Mouse (Mus musculus): Measurements from ENCODE around the gene Rexo1. TPM values are rescaled to one million over a fixed set of nuclear protein-coding genes. Genes with fewer than 3 reads are reported as not detected.

The Rexo1 gene
- total RNA-seq, 1 experiment from 2014 or later: 19.2 TPM

DNA sequence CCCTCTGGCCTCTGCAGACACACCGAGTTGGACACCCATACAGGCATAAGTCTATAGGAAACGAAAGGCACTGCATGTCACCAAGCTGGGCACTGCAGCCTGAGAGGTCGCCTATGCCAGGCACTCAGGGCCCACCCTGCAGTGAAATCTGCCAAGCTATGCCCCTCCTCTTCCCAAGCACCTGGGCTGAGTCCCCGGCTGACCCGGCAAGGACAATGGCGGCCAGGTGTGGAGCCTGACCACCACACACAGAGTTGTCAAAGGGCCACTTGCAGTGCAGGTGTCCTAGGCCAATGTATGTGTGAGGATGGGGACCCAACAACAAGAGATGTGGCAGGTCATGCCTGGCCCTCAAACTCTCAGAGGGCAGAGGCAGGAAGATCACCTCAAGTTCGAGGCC, 1.9 kb downstream of the Rexo1 start:
- ATAC-seq (replicated peaks; ENCODE audit: low read depth, poor library complexity, severe bottlenecking): no peak

DNA sequence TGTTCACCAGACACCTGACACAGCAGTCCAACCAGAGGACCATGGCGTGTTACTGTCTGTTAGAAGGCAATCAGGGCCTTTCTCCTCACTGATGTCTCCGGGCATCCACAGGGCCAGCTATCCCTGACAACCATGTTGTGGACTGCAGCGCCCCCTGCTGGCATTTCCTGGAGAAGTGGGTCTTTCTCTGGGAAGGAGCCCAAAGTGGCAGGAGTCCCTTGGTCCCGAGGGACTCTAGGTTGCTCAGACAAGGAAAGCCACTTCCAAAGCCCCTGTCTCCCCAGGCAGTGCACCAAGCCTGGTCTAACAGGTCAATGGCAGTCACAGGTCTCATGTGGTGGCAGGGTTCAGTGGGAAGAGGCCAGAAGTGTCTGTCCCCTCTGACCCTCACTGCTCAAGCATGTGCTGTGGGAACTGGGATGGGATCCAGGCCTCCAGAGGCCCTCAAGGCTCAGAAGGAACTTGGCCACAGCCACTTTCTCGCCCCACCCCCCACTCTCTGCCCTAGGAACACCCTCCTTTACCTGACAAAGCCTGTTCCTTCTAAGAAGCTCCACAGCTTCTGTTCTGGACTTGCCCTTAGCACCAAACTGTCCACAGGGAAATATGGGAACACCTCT, 3.9 kb downstream of the Rexo1 start:
- 0 out of 2 replicates have a peak, but pooled peaks have one; percentile 30 for ATAC-seq (replicated peaks; ENCODE audit: low read depth, poor library complexity, severe bottlenecking)

DNA sequence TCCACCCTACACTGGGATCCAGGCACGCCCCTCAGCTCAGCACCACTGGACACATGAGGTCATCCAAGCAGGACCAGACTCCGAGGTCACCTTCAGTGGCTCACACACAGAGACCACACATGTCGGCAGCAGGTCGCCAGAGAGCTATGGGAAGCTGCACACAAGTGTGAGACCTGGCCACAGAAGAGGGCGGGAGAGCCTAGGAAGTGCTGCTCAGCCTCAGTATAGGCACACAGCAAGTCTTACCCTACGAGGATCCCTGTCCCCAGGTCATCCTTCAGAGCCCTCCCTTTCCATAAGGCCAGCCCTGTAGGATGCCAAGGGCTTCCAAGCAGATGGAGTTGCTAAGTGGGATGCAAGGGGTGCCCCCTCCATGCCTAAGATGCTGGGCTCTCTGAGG, 7.4 kb downstream of the Rexo1 start:
- no peak for ATAC-seq (replicated peaks; ENCODE audit: low read depth, poor library complexity, severe bottlenecking)

DNA sequence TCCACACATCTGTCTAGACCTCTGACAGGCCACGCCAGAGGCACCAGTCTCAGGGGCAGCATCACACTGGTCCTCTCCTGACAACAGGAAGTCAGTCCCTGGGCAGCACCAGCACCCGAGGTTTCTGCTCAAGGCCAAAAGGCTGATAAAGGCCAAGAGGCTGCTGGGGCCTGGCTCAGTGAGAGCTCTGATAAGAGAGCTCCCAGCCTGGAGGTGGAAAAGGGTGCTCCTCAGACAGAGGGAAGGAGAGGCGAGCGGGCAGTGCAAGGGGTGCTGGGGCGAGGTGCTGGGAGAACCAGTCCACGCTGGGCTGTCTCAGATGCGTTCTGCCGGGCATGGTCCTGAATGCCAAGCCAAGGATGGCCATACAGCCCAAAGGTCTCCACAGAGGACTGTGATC, 7.8 kb downstream of the Rexo1 start:
- ATAC-seq (replicated peaks; ENCODE audit: low read depth, poor library complexity, severe bottlenecking): peak; percentile 67

DNA sequence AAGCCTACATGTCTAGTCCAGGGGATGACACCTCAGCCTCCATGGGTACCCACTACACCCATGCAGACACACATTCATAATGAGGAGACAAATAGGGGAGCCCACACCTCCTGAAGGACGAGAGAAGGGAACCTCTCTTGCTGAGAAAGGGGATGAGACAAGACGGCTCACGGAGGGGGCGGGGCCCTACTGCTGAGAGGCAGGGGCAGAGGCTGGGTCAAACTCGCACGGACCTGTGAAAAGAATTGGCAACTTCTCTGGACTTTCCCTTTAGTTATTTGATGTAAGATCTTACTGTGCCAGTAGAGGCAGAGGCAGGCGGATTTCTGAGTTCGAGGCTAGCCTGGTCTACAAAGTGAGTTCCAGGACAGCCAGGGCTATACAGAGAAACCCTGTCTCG, 9.0 kb downstream of the Rexo1 start:
- no peak for ATAC-seq (replicated peaks; ENCODE audit: low read depth, poor library complexity, severe bottlenecking)

GRCm38 (mm10) chr10:80549279-80549678, 12.1 kb downstream of the Rexo1 start:
- ATAC-seq (replicated peaks; ENCODE audit: low read depth, poor library complexity, severe bottlenecking): no peak

DNA sequence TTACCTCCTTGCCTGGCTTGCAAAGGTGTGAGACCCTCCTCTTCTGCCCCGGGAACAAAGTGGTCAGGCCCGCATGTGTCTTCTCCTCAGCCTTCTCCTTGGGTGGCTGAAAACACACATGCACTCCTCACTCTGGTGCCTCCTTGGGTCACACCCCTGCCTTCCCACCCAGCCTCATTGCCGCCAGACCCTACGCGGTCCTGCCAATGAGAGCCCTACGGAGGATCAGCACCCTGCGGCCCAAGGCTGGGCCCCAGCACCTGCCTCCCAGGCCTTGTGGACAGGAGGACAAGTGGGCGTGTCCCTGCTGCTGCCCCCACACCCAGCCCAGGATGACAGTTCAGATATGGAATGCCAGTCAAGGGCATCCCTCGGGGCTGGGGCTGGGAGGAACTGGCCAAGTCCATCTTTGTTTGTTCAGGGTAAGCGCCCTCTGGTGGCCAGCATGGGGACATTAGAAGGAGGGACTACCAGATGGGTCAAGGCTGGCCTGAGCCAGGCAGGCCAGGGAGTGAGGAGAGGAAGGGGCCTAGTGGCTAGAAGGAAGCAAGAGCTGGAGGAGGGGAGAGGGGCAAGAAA, 12.8 kb downstream of the Rexo1 start:
- ATAC-seq (replicated peaks; ENCODE audit: low read depth, poor library complexity, severe bottlenecking): peak; percentile 54

DNA sequence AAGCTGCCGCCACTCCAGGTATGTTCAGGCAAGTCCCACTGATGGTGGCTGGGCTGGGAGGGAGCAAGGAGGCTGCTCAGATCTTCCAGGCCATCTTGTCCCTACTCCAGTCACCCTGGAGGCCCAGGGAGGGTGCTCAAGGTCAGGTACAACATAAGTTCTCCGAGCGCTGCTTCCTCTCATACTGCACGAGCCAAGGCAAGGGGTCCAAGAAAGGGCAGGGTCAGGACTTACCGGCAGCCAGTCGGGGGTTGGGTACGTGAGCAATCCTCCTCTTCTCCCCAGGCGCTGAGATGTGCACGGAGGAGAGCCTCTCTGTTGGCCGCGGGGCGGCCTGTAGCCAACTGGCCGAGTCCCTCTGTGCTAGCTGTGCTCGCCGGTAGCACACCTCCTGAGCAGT, 13.8 kb downstream of the Rexo1 start:
- ATAC-seq (replicated peaks; ENCODE audit: low read depth, poor library complexity, severe bottlenecking): no peak

DNA sequence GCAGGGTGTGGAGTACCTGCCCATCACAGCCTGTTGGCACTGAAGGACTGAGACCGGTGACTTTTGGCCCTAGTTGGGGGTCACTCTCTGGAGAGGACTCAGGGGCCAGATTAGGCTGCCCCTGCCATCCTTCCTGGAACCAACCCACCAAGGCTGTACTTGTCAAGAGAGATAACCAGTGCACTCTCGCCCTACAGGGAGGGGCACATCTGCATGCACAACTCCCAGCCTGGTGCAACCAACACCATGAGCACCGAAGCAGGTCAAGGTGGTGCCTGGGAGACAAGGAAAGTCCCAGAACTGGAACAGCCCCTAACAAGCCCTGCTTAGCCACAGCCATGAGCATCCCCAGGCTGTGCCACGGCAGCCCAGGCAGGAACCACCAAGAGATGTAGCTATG, 14.4 kb downstream of the Rexo1 start:
- ATAC-seq (replicated peaks; ENCODE audit: low read depth, poor library complexity, severe bottlenecking): no peak

- ATAC-seq (replicated peaks; ENCODE audit: low read depth, poor library complexity, severe bottlenecking): no peak
Observed at GRCm38 (mm10) chr10:80545590-80545989, 15.8 kb downstream of the Rexo1 start.

DNA sequence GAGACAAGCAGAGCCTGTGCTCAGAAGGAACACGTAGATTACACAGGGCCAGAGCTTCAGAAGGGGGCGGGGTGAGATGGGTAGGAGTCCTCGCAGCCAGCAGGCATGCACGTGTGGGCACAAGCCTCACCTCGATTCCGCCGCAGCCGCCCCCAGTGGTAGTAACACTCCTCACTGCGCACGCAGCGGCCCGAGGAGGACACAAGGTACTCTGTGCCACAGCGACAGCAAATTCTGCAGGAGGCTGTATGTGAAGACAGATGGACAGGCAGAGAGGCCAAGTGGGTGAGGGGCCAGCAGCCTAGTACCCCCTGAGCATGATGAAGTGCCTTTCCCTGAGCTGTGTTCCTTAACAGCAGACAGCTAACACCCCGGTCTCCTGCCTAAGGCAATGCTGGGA, 17.5 kb downstream of the Rexo1 start:
- ATAC-seq (replicated peaks; ENCODE audit: low read depth, poor library complexity, severe bottlenecking): no peak

GRCm38 (mm10) chr10:80539493-80539892, 21.9 kb downstream of the Rexo1 start:
- ATAC-seq (replicated peaks; ENCODE audit: low read depth, poor library complexity, severe bottlenecking): no peak

GRCm38 (mm10) chr10:80538710-80539394, 22.5 kb downstream of the Rexo1 start, which contains the start of gene Atp8b3:
TSS of gene Atp8b3 (minus strand) at chr10:80539124.
- peak; percentile 90 for ATAC-seq (replicated peaks; ENCODE audit: low read depth, poor library complexity, severe bottlenecking)

- no peak for ATAC-seq (replicated peaks; ENCODE audit: low read depth, poor library complexity, severe bottlenecking)
Observed at GRCm38 (mm10) chr10:80538180-80538579, 23.2 kb downstream of the Rexo1 start.

DNA sequence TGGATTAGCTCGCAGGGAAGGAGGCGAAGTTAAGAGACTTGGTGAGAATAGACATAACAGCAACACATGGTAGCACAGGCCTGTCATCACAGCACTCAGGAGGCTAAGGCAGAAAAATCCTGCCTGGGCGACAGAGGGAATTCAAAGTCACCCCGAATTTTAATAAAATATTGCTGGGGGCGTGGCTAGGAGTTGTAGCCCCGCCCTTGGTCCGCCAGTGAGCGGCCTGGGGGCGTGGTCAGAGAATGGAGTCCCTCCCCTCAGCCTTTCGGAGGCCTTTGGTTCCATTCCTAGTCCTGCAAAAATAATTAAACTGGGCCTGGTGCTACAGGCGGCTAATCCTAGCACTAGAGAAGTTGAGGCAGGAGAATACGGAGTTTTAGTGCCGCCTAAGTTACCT, 25.6 kb downstream of the Rexo1 start:
- ATAC-seq (replicated peaks; ENCODE audit: low read depth, poor library complexity, severe bottlenecking): no peak

- ATAC-seq (replicated peaks; ENCODE audit: low read depth, poor library complexity, severe bottlenecking): peak; percentile 31
Observed at GRCm38 (mm10) chr10:80535071-80535470, 26.3 kb downstream of the Rexo1 start.

DNA sequence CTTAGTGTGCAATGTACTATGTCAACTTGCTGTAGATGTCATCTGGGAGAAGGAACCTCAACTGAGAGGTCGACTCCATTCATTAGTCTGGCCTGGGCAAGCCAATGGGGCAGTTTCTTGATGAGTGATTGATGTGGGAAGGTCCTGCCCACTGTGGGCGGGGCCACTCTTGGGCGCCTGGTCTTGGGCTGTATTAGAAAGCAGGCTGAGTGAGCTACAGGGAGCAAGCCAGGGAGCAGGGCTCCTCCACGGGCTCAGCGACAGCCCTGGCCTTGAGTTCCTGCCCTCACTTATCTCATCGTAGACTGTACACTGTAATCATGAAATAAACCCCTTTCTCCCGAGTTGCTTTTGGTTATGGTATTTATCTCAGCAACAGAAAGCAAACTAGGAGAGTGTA, 27.7 kb downstream of the Rexo1 start:
- ATAC-seq (replicated peaks; ENCODE audit: low read depth, poor library complexity, severe bottlenecking): peak; percentile 48

DNA sequence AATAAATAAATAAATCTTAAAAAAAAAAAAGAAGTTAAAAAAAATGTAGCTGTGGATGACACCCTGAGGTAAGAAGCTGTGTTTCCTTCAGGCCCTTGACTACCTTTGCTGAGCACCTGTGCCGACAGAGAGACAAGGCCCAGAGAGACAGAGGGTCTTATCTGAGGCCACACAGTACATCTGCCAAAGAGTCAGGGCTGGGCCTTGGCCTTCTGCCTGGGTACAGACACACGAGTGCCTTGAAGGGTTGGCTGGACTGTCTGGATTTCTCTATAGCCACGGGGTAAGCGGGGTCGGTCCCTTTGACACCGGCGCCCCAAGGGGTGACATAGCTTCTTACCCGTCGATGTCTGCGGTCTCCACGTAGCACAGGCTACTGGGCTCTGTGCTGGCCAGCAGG, 28.6 kb downstream of the Rexo1 start:
- ATAC-seq (replicated peaks; ENCODE audit: low read depth, poor library complexity, severe bottlenecking): no peak

DNA sequence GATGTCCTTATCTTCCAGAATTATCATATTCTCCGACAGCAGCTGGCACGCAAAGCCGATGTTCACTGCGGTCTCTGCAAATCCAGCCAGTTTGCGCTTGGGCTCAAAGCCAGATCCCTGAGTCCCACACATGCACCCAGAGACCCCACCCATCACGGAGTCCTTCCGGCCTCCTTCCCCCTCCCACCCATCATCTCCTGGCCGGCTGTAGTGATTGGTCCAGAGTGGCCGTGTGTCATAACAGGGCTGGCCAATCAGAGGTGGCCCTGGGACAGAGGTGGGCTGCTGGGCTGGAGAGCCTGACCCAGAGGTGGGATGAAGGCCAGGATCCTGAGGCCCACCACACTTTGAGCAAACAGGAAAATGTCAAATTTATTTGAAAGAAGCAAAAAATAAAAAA, 35.2 kb downstream of the Rexo1 start:
- ATAC-seq (replicated peaks; ENCODE audit: low read depth, poor library complexity, severe bottlenecking): no peak

- no peak for ATAC-seq (replicated peaks; ENCODE audit: low read depth, poor library complexity, severe bottlenecking)
Observed at GRCm38 (mm10) chr10:80523299-80523698, 38.1 kb downstream of the Rexo1 start.

GRCm38 (mm10) chr10:80519287-80519686, 42.1 kb downstream of the Rexo1 start:
- ATAC-seq (replicated peaks; ENCODE audit: low read depth, poor library complexity, severe bottlenecking): no peak

DNA sequence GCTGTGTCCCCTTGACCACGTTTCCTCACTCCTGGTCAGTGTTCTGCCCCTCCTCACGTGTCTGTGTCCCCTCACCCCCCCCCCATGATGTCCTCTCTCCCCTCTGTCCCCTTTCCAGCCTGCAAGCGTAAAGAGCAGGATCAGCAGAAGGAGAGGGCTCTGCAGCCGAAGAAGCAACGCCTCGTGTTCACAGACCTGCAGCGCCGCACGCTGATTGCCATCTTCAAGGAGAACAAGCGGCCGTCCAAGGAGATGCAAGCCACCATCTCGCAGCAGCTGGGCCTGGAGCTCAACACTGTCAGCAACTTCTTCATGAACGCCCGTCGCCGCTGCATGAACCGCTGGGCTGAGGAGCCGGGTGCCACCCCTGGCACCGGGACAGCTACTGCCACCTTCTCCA, 47.6 kb downstream of the Rexo1 start:
- ATAC-seq (replicated peaks; ENCODE audit: low read depth, poor library complexity, severe bottlenecking): no peak

All from common myeloid progenitor, adult 5-6 weeks (primary cell).